Mouse (Mus musculus) C2C12 (cell line): ENCODE results near the gene Emilin3. TPM values are rescaled to one million over a fixed set of nuclear protein-coding genes. Genes with fewer than 3 reads are reported as not detected.

Experiments
- H3K27me3 ChIP-seq: one replicate; pipeline ENCODE4 v1.6.1; 2011; ENCODE audit not compliant: control insufficient read depth, insufficient read depth, insufficient read length
- H3K36me3 ChIP-seq: one replicate; pipeline ENCODE4 v1.6.1; 2011; ENCODE audit not compliant: control insufficient read depth, insufficient read depth
- H3K4me3 ChIP-seq: one replicate; pipeline ENCODE4 v1.5.1; 2011; ENCODE audit warnings: mild to moderate bottlenecking, control low read depth; ENCODE audit not compliant: poor library complexity, insufficient read depth, severe bottlenecking
- H3K79me2 ChIP-seq: one replicate; pipeline ENCODE4 v1.6.1; 2011; ENCODE audit not compliant: control insufficient read depth, insufficient read depth
- H3K79me3 ChIP-seq: one replicate; pipeline ENCODE4 v1.6.1; 2011; ENCODE audit warnings: low read depth, control low read depth
- H3ac ChIP-seq: one replicate; pipeline ENCODE3; 2011; ENCODE audit warnings: low read depth; ENCODE audit not compliant: control insufficient read depth, insufficient read length
- CEBPB ChIP-seq: IDR thresholded peaks from one replicate; pipeline ENCODE4 v1.6.1; 2011; ENCODE audit warnings: low read depth, mild to moderate bottlenecking, control low read depth, moderate library complexity
- CTCF ChIP-seq: IDR thresholded peaks from one replicate; pipeline ENCODE4 v1.5.1; 2011; ENCODE audit not compliant: control insufficient read depth, insufficient read depth, insufficient read length
- FOSL1 ChIP-seq: IDR thresholded peaks from one replicate; pipeline ENCODE4 v1.8.0; 2011; ENCODE audit warnings: mild to moderate bottlenecking, low read length; ENCODE audit not compliant: poor library complexity, insufficient read depth, severe bottlenecking
- MAX ChIP-seq: IDR thresholded peaks from one replicate; pipeline ENCODE4 v1.6.1; 2011; ENCODE audit warnings: mild to moderate bottlenecking, control low read depth
- MYOD1 ChIP-seq: IDR thresholded peaks from one replicate; pipeline ENCODE4 v1.6.1; 2011; ENCODE audit warnings: low read depth; ENCODE audit not compliant: control insufficient read depth, insufficient read length
- MYOG ChIP-seq: IDR thresholded peaks from one replicate; pipeline ENCODE4 v1.6.1; 2011; ENCODE audit not compliant: control insufficient read depth, insufficient read length; ENCODE audit errors: extremely low read depth
- USF1 ChIP-seq: IDR thresholded peaks from one replicate; pipeline ENCODE4 v1.6.1; 2011; ENCODE audit warnings: low read depth, mild to moderate bottlenecking, control low read depth, moderate library complexity
- polyA plus RNA-seq: library from polyadenylated mRNA; unstranded; fragments of >200 nt; fragmentation: generic; extraction: Trizol; gene quantifications from one replicate; pipeline ENCODE4 v1.2.1, GENCODE M21; 2012; ENCODE audit warnings: missing spikeins

The Emilin3 gene
- polyA plus RNA-seq, 1 experiment: 0.02 TPM

GRCm38 (mm10) chr2:160906101-160906500, 6.0 kb downstream of the Emilin3 start:
- H3ac ChIP-seq: no peak overlapping the region
- H3K36me3 ChIP-seq: no peaks in the 10 kb centered on the region
- no peak overlapping the region for H3K4me3 ChIP-seq
- no peaks in the 10 kb centered on the region for H3K27me3 ChIP-seq
- no peaks in the 10 kb centered on the region for H3K79me2 ChIP-seq
- H3K79me3 ChIP-seq: no peaks in the 10 kb centered on the region
- TF ChIP-seq CTCF: no peak
- no peak for TF ChIP-seq FOSL1
- TF ChIP-seq USF1: no peak
- no peak for TF ChIP-seq CEBPB
- TF ChIP-seq MYOG: no peak
- no peak for TF ChIP-seq MAX
- TF ChIP-seq MYOD1: no peak

GRCm38 (mm10) chr2:160905301-160905700, 6.8 kb downstream of the Emilin3 start:
- Histone ChIP-seq H3K79me3 (no peaks in the 10 kb centered on the region), H3ac (no peak overlapping the region), H3K27me3 (no peaks in the 10 kb centered on the region), H3K79me2 (no peaks in the 10 kb centered on the region), H3K4me3 (no peak overlapping the region), H3K36me3 (no peaks in the 10 kb centered on the region)
- no peak for TF ChIP-seq FOSL1

GRCm38 (mm10) chr2:160901656-160902412, 10.3 kb downstream of the Emilin3 start:
- TF ChIP-seq MAX (no peak), MYOD1 (no peak), FOSL1 (no peak), CTCF (no peak), MYOG (no peak), USF1 (no peak), CEBPB (no peak)
- no peaks in the 10 kb centered on the region for H3K79me3 ChIP-seq
- no peak overlapping the region for H3ac ChIP-seq
- H3K4me3 ChIP-seq: no peak overlapping the region
- H3K27me3 ChIP-seq: no peaks in the 10 kb centered on the region
- no peaks in the 10 kb centered on the region for H3K79me2 ChIP-seq
- H3K36me3 ChIP-seq: no peaks in the 10 kb centered on the region

DNA sequence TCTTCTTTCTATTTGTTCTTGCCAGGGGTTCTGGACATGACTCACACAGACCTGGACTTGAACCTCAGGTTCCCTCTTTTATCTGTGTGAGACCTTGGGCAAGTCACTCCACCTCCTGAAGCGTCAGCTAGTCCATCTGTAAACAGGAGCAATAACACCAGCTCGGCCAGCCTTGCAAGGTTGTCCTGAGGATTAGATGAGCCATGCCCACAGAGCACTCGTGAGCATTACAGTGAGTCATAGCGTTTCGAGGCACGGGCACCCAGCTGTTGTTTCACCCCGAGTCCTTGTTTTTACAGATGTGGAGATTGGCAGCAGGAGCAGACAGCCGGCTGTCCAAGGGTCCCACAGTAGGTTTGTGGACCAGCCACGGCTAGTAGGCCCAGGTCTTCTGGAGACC, 20.4 kb downstream of the Emilin3 start:
- Histone ChIP-seq H3K4me3 (no peak overlapping the region), H3K79me3 (no peaks in the 10 kb centered on the region)
- peak; percentile 95 for TF ChIP-seq MYOD1
- TF ChIP-seq USF1: no peak

GRCm38 (mm10) chr2:160891045-160891444, 21.1 kb downstream of the Emilin3 start:
- Histone ChIP-seq H3K79me3 (no peaks in the 10 kb centered on the region), H3K36me3 (peaks cover 6% of the 10 kb centered on the region), H3ac (no peak overlapping the region), H3K79me2 (no peaks in the 10 kb centered on the region), H3K4me3 (no peak overlapping the region), H3K27me3 (no peaks in the 10 kb centered on the region)
- no peak for TF ChIP-seq CTCF

More for the DNA sequence above, 20.4 kb downstream of the Emilin3 start:
- peaks cover 8% of the 10 kb centered on the region for H3K36me3 ChIP-seq
- H3K27me3 ChIP-seq: no peaks in the 10 kb centered on the region
- no peaks in the 10 kb centered on the region for H3K79me2 ChIP-seq
- H3ac ChIP-seq: no peak overlapping the region

DNA sequence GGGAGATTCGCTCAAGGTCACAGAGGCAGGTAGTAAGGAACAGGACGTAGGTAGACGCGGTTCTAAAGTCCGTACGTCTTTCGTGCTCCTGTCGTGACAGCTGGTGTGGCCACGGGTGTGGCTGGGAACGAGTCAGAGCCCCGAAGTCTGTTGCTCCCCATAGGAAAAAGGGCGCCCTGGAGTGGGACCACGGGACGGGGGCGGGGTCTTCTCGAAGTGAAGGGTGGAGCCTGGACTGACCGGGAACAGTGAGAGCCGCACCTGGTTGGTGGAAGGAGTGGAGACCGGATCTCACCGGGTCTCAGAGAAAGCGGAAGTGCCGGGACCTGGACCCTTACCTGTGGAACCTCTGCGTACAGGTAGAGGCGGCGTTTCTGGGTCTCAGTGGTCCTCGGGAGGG, 24.3 kb downstream of the Emilin3 start:
- H3K79me3 ChIP-seq: no peaks in the 10 kb centered on the region
- H3ac ChIP-seq: no peak overlapping the region
- H3K27me3 ChIP-seq: no peaks in the 10 kb centered on the region
- H3K36me3 ChIP-seq: no peaks in the 10 kb centered on the region
- TF ChIP-seq MYOG (no peak), USF1 (no peak), MAX (no peak)
- H3K4me3 ChIP-seq: no peak overlapping the region
- no peaks in the 10 kb centered on the region for H3K79me2 ChIP-seq
